Mouse (Mus musculus) stomach, postnatal 0 days (tissue): ENCODE measurements at regions not wholly inside any gene's neighbourhood (a gene's known extent, or its start where the extent isn't known, plus 50 kb on each side); places are given as distances from the start of the nearest gene placed in this dataset.

ENCODE experiments used
- ATAC-seq: fragments of 200-750 bp; cut with Nextera tagmentation; 2 replicates; pipeline ENCODE4 v1.8.0; 2017; ENCODE audit not compliant: low FRiP score, low TSS enrichment
- DNase-seq: peaks from one replicate; pipeline ENCODE4 v3.0.0-alpha.2; 2016; ENCODE audit warnings: low spot score
- H3K27ac ChIP-seq: fragments of 300-500 bp; sonication (generic); replicated peaks from 2 replicates; pipeline ENCODE4 v1.5.1; 2014; ENCODE audit warnings: mild to moderate bottlenecking, control low read depth
- H3K27me3 ChIP-seq: fragments of 300-500 bp; sonication (generic); 2 replicates; pipeline ENCODE4 v1.6.1; 2014; ENCODE audit warnings: low read length; ENCODE audit not compliant: control insufficient read depth, insufficient read depth
- H3K36me3 ChIP-seq: fragments of 300-500 bp; sonication (generic); 2 replicates; pipeline ENCODE4 v1.6.1; 2014; ENCODE audit warnings: low read length, mixed read lengths; ENCODE audit not compliant: control insufficient read depth, insufficient read depth
- H3K4me1 ChIP-seq: fragments of 300-500 bp; sonication (generic); replicated peaks from 2 replicates; pipeline ENCODE4 v1.6.1; 2014; ENCODE audit warnings: antibody characterized with exemption; ENCODE audit not compliant: control insufficient read depth, insufficient read depth
- H3K4me2 ChIP-seq: fragments of 300-500 bp; sonication (generic); replicated peaks from 2 replicates; pipeline ENCODE4 v1.6.1; 2014; ENCODE audit warnings: low read depth, mild to moderate bottlenecking, control low read depth, moderate library complexity
- H3K4me3 ChIP-seq: fragments of 300-500 bp; sonication (generic); 2 replicates; pipeline ENCODE4 v1.5.1; 2014; ENCODE audit warnings: low read depth, low read length, control low read depth
- H3K9ac ChIP-seq: fragments of 300-500 bp; sonication (generic); 2 replicates; pipeline ENCODE4 v1.6.1; 2014; ENCODE audit warnings: mild to moderate bottlenecking, low read length, control low read depth, mixed read lengths
- H3K9me3 ChIP-seq: fragments of 300-500 bp; sonication (generic); 2 replicates; pipeline ENCODE4 v1.6.1; 2016; ENCODE audit warnings: low read length; ENCODE audit not compliant: control insufficient read depth
- CTCF ChIP-seq: IDR thresholded peaks from 2 replicates; pipeline ENCODE4 v1.5.1; 2016; ENCODE audit warnings: antibody characterized with exemption, low read depth, mild to moderate bottlenecking, moderate library complexity
- EP300 ChIP-seq: optimal IDR thresholded peaks from 2 replicates; pipeline ENCODE3; 2016; ENCODE audit warnings: antibody characterized with exemption
- WGBS: fragments of 180-500 bp; shearing (Covaris S2); extraction: QIAGEN DNeasy Blood & Tissue Kit; methylation state at CpG from one replicate; pipeline ENCODE4 v1.1.7; 2014; 5-methylcytosine and 5-hydroxymethylcytosine counted together

- Histone ChIP-seq H3K9ac (no peak overlapping the region), H3K4me1 (0 out of 2 replicates have a peak, but pooled peaks cover 3% of the 10 kb centered on the region), H3K27me3 (no peaks in the 10 kb centered on the region), H3K4me3 (no peak overlapping the region), H3K4me2 (no peak overlapping the region), H3K27ac (no peak overlapping the region), H3K9me3 (no peaks in the 10 kb centered on the region), H3K36me3 (no peaks in the 10 kb centered on the region)
- 37% methylated on average over 6 of the region's 6 CpGs for WGBS
- ATAC-seq (no peak), DNase-seq (no peak)
- TF ChIP-seq EP300 = no peak
- no peak for TF ChIP-seq CTCF
These were observed 98.5 kb upstream of the Maf start for GRCm38 (mm10) chr8:115806139-115806538.

- ATAC-seq (no peak), DNase-seq (no peak)
- H3K4me3 ChIP-seq = no peak overlapping the region
- H3K27me3 ChIP-seq = no peaks in the 10 kb centered on the region
- WGBS = 67% methylated on average over 1 of the region's 1 CpGs
- no peak overlapping the region for H3K9ac ChIP-seq
- no peaks in the 10 kb centered on the region for H3K9me3 ChIP-seq
- TF ChIP-seq CTCF = no peak
- TF ChIP-seq EP300 = no peak
- H3K36me3 ChIP-seq = no peaks in the 10 kb centered on the region
- H3K4me2 ChIP-seq = no peak overlapping the region
- H3K27ac ChIP-seq = no peak overlapping the region
- no peaks in the 10 kb centered on the region for H3K4me1 ChIP-seq
These were observed 86.0 kb upstream of the Maf start for GRCm38 (mm10) chr8:115793587-115793986.

GRCm38 (mm10) chr8:115788421-115788820 is 80.8 kb upstream of the Maf start:
- H3K36me3 ChIP-seq = no peaks in the 10 kb centered on the region
- H3K4me3 ChIP-seq = no peak overlapping the region
- no peaks in the 10 kb centered on the region for H3K27me3 ChIP-seq
- DNase-seq (no peak), ATAC-seq (no peak)
- no peak overlapping the region for H3K9ac ChIP-seq
- 82% methylated on average over 6 of the region's 6 CpGs for WGBS
- no peak overlapping the region for H3K27ac ChIP-seq
- H3K9me3 ChIP-seq = no peaks in the 10 kb centered on the region
- H3K4me1 ChIP-seq = no peaks in the 10 kb centered on the region
- no peak for TF ChIP-seq CTCF
- TF ChIP-seq EP300 = no peak
- H3K4me2 ChIP-seq = no peak overlapping the region

GRCm38 (mm10) chr8:115786185-115786584 is 78.6 kb upstream of the Maf start:
- TF ChIP-seq EP300 (no peak), CTCF (no peak)
- Histone ChIP-seq H3K9ac (no peak overlapping the region), H3K9me3 (no peaks in the 10 kb centered on the region), H3K4me1 (no peaks in the 10 kb centered on the region), H3K27ac (no peak overlapping the region), H3K36me3 (no peaks in the 10 kb centered on the region), H3K4me2 (no peak overlapping the region), H3K27me3 (no peaks in the 10 kb centered on the region), H3K4me3 (no peak overlapping the region)
- 74% methylated on average over 4 of the region's 4 CpGs for WGBS
- ATAC-seq (no peak), DNase-seq (no peak)

GRCm38 (mm10) chr8:115785769-115786168 is 78.2 kb upstream of the Maf start:
- TF ChIP-seq CTCF (no peak), EP300 (no peak)
- no peaks in the 10 kb centered on the region for H3K27me3 ChIP-seq
- no peaks in the 10 kb centered on the region for H3K9me3 ChIP-seq
- ATAC-seq = no peak
- H3K4me2 ChIP-seq = no peak overlapping the region
- H3K27ac ChIP-seq = no peak overlapping the region
- H3K36me3 ChIP-seq = no peaks in the 10 kb centered on the region
- WGBS = 93% methylated on average over 3 of the region's 3 CpGs
- H3K9ac ChIP-seq = no peak overlapping the region
- no peak overlapping the region for H3K4me3 ChIP-seq
- H3K4me1 ChIP-seq = no peaks in the 10 kb centered on the region
- no peak for DNase-seq

- H3K27me3 ChIP-seq = no peaks in the 10 kb centered on the region
- H3K9ac ChIP-seq = no peak overlapping the region
- no peaks in the 10 kb centered on the region for H3K9me3 ChIP-seq
- 81% methylated on average over 6 of the region's 6 CpGs for WGBS
- no peaks in the 10 kb centered on the region for H3K36me3 ChIP-seq
- no peaks in the 10 kb centered on the region for H3K4me1 ChIP-seq
- no peak overlapping the region for H3K4me2 ChIP-seq
- no peak overlapping the region for H3K4me3 ChIP-seq
- no peak for ATAC-seq
- TF ChIP-seq CTCF (no peak), EP300 (no peak)
- no peak overlapping the region for H3K27ac ChIP-seq
- no peak for DNase-seq
These were observed 75.8 kb upstream of the Maf start for GRCm38 (mm10) chr8:115783364-115783763.
